Mouse (Mus musculus): ENCODE data around the gene Cd300lb. TPM values are rescaled to one million over a fixed set of nuclear protein-coding genes. Genes with fewer than 3 reads are reported as not detected.
A peak's percentile ranks its signal among the peaks of the same experiment; 100 is the strongest.
"Not testable (repeated sequence)": the region's sequence is repeated elsewhere in the genome, so short reads cannot be mapped to it uniquely, and the experiment has no call there.

Cd300lb gene
- 1 to 10 TPM in 2 of 4 experiments, under 1 TPM in 2; 0.38 to 1.2 (median 0.73) TPM for total RNA-seq (2022)

GRCm38 (mm10) chr11:114934144-114934543 lies at the start of gene Cd300lb:
Cd300lb (minus strand) TSS chr11:114934386.
- no peak for DNase-seq (ENCODE audit: low spot score)

GRCm38 (mm10) chr11:114981866-114982265 lies 47.7 kb upstream of the Cd300lb start:
- DNase-seq (ENCODE audit: low spot score) = no peak

DNA sequence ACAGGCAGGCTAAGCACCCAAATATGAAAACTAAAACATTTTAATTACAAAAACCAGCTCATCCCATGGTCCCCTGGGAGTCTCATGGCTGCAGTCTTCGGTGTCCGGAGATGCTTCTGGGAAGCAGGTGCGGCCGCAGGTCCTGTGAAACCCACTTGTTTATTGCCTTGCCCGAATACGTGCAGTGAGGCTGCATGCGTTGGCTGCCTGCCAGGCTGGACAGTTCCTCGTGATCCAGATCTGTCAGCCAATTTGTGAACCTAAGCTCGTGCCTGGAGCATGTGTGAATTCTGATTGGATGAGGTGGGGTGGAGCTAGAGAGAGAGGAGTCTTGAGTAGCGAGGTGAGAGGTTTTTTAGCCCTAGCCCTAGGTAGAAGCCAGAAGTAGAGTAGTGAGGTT lies 38.5 kb upstream of the Cd300lb start:
- DNase-seq (ENCODE audit: low spot score) = no peak

DNA sequence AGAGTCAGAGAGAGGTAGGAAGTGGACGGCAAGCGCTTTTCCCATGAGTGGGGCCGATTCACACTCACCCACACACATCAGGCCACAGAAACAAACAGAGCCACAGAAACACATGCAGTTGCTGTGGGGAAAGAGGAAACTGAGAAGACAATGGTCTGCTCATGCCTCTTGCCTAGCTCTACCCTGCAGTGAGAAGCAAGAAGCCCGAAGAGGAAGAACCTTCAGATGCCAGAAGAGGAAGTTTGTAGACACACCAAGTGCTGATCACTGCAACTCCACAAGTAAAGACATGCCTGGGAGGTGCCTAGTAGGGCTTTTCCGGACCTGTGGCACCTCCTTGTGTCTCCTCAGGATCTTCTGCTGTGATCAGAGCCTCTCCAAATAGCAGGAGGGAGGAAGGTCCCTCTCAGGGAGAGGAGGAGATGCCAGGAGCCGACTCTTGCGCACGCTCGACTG lies 34.6 kb upstream of the Cd300lb start, which contains the start of gene Cd300c:
TSS of gene Cd300c (minus strand) at position 406 of the 456 bp plus-strand sequence.
- peak; percentile 21 for DNase-seq (ENCODE audit: low spot score)

DNA sequence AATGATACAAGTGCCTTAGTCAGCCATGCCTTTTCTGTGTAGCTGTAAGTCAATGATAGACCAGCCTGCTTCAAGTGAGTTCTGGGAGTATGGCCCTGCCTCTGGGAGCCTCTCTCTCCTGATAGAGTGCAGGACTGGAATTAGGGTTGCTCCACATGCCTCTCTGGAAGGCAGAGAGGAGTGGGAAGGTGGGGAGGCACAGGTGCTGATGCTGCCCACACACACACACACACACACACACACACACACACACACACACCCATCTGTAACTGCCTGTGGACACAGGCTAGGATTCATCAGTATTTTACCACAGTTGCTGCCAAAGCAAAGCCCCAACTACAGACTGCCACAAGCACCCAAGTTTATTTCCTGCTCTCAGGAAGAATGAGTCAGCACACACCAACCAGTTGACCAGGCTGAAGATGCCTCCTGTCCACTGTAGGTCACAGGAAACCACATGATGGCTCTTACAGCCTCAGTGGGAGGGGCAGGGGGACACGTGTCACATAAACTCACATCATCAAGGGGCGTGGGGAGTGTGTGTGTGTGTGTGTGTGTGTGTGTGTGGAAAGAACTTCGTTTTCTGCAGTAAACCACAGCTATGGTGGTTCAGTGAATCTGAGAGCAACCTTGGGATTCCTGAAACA lies 31.1 kb upstream of the Cd300lb start:
- DNase-seq (ENCODE audit: low spot score) = peak; percentile 3

DNA sequence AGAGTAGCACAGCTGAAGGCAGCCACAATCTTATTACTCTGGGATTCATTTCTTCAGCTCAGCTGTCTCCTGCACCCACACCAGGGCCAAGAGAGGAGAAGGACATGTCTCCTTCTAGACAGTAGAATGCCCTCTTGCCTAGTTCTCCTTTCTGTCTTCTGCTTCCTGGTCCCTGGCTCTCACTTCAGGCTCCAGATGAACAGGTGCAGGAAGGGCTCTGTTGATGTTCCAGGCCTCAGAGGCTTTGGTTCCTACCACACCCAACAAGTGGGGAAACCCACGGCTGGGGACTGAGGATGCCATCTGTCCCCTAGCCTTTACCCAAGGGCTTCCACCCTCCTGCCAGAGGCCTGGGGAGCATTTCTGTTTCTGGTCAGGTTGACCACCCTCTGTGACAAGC lies 26.2 kb upstream of the Cd300lb start:
- DNase-seq (ENCODE audit: low spot score) = no peak

GRCm38 (mm10) chr11:114933591-114933990 lies 595 bp downstream of the Cd300lb start:
- DNase-seq (ENCODE audit: low spot score) = no peak

DNA sequence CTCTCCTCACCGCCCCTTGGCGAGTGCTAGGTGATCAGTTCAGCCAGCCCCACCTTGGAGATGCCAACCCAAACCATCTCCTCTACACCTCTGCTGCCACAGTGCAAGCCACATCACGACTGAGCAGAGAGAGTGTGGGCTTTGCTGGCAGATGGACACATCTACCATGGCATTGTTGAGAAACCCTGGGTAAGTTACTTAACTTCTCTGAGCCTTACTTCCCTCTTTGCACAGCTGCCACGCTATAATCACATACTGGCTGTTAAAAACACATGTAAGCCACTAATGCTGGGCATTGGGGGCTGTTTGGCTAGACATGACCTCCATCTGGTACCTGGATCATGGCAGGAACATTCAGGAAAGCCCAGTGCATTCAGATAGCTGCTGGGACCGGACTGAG lies 3.1 kb downstream of the Cd300lb start:
- peak; percentile 19 for DNase-seq (ENCODE audit: low spot score)

DNA sequence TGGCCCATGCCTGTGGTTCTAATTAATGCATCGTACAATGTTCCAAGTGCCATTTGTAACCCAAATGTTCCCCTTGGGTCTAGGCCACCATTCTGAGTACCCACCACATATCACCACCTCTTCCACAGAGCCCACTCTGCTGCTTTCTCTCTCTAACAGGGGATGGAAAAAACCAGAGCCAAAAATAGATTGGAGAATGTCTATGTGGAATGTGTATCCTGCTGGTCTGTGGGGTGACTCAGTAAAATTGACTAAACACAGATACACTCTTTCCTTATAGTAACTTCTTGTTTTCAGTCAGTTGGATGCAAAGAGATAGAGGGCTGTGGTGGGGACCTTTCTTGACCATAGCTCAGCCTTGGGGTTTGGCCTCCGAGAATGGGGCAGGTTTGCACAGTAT lies 4.6 kb downstream of the Cd300lb start:
- DNase-seq (ENCODE audit: low spot score) = no peak

DNA sequence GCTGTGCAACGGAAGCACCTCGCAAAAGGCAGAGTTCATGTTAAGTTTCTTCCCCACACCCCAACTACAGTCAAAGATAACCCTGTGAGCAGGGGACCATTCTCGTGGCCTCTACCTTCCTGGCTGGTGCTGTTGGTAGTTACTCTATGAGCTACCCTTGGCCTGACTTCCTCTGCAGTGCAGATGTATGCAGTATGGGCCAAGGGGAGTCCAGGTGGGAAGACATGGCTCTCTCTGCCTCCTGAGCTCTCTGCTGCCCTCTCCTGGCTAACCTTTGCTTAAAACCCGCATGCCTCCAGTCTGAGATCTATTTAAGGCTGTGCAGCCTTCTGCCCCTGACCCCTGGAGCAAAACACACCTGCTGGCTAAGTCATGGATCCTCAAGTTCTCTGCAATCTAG lies 10.2 kb downstream of the Cd300lb start:
- no peak for DNase-seq (ENCODE audit: low spot score)

DNA sequence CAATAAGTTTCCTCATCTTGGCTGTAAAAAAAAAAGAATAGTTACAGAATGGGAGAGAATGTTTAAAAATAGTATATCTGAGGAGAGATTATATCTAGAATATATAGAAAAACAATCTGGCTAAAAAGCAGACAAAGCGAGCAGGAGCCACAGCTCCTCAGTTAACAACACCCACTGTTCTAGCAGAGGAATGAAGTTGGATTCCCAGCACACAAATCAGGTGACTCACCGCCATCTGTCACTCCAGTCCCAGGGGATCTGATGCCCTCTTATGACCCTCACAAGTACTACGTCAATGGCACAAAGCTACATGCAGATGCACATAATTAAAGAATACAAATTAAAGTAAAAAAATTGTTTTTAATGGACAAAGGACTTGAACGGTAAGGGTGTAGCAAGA lies 11.7 kb downstream of the Cd300lb start:
- no peak for DNase-seq (ENCODE audit: low spot score)

DNA sequence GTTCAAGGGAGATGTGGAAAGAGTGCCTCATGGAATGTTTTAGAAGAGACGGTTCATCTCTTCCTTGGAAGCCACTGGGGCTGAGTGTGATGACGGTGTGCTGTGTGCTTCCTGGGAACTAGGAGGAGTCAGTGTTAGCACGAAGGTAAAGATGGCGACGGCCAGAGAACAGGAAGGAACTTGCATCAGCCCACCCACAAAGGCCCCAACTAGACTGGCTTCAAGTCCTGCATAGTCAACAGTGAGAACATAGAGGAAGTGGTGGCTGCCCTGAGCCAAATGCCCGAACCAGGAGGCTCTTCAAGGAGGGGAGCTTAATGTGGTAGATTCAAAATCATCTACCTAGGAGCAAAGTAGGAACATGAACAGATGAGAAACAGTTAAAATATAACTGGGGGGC lies 17.1 kb downstream of the Cd300lb start:
- DNase-seq (ENCODE audit: low spot score) = no peak

GRCm38 (mm10) chr11:114914978-114915377 lies 19.2 kb downstream of the Cd300lb start:
- DNase-seq (ENCODE audit: low spot score) = peak; percentile 26

- peak; percentile 71 for DNase-seq (ENCODE audit: low spot score)
Measured at GRCm38 (mm10) chr11:114912847-114913246, 21.3 kb downstream of the Cd300lb start.

DNA sequence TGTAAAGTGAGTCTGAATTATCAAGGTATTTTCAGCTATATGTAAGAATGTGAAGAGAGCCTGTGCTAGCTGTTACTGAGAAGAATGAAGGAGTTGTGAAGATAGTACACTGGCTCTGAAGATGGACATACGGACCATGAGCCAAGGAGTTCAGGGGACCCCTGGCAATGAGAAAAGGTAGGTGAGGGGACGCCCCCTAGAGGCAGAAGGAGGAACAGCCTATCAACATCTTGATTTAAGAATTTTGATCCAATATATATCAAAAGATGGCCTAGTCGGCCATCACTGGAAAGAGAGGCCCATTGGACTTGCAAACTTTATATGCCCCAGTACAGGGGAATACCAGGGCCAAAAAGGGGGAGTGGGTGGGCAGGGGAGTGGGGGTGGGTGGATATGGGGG lies 24.6 kb downstream of the Cd300lb start:
- not testable (repeated sequence) for DNase-seq (ENCODE audit: low spot score)

- DNase-seq (ENCODE audit: low spot score) = no peak
Measured at GRCm38 (mm10) chr11:114908086-114908485, 26.1 kb downstream of the Cd300lb start.

GRCm38 (mm10) chr11:114907567-114907966 lies 26.6 kb downstream of the Cd300lb start:
- DNase-seq (ENCODE audit: low spot score) = no peak

GRCm38 (mm10) chr11:114903224-114903623 lies 31.0 kb downstream of the Cd300lb start:
- no peak for DNase-seq (ENCODE audit: low spot score)

DNA sequence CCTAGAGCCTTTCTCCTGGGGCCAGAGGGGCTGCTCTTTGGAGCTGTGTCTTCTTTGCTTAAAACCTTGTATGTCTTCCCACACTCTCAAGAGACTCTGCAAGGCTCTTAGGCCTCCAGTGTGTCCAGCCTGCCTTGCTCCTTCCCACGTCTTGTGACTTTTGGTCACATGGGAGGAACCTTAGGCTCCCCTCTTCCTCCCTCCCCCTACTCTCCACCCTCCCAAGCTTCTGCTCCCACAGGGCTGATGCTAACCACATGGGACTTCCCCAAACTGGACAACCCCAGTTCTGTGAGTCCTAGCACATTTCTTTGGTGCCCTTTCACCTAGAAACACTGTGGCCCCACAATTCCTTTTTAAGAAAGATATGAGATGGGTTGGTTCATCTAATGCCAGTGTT lies 36.2 kb downstream of the Cd300lb start:
- DNase-seq (ENCODE audit: low spot score) = peak; percentile 65

DNA sequence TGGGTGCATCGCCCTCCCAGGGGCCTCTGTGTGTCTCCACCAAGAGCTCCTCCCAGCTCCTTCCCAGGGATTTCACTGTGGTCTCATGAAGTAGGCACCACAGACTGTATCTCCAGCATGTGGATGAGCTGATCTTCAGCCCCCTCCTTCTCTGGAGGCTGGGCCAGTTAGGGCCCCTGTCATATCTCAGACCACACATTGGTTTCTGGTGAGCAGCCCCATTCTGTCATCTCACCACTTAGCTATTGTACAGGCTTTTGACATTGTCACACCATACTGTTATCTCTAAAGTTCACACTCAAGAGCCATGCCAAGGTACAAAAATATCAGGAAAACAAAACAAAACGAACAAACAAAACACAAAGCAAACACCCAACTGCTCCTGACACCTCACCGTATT lies 38.1 kb downstream of the Cd300lb start:
- no peak for DNase-seq (ENCODE audit: low spot score)

DNA sequence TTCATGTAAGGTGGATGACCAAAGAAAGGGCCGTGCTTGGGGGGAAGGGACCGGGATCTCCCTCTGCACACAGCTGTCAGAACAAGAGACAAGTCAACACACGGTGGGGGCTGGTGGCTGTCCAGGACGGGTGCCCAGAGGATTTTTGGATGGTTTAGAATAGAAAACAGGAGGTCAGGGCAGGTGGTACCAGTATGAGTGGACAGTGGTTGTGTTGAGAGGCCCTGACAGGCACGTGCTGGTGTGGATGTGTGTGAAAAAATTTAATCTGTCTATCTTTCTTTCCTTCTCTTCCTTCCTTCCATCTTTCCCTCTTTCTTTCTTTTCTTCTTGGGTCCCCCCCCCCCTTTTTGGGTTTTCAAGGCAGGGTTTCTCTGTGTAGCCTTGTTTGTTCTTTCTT lies 43.6 kb downstream of the Cd300lb start:
- DNase-seq (ENCODE audit: low spot score) = no peak

DNA sequence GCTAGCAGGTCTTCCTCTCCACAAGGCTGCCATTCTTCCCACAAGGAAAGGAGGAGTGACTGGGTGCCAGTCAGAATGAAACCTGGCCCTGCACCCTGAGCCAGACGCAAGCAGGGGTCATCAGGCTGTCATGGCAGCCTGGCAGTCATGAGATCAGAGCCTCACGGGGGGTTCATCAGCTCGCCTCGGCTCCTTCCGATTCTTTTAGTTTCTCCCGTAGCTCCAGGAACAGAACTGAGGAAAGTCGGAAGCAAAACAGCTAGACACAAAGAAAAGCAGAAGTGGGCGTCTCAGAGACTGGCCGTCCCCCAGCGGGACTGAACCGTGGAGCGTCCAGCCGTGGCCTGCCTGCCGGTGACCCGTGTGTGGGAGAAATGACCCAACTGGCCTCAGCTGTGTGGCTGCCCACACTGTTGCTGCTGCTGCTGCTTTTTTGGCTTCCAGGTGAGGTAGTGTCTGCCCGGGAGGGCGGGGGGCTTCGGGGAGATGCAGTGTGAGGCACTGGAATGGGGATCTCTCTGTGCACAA lies 44.1 kb downstream of the Cd300lb start, which contains the start of gene Cd300a:
TSS of gene Cd300a (plus strand) at position 51 of the 528 bp plus-strand sequence.
- DNase-seq (ENCODE audit: low spot score) = no peak

DNA sequence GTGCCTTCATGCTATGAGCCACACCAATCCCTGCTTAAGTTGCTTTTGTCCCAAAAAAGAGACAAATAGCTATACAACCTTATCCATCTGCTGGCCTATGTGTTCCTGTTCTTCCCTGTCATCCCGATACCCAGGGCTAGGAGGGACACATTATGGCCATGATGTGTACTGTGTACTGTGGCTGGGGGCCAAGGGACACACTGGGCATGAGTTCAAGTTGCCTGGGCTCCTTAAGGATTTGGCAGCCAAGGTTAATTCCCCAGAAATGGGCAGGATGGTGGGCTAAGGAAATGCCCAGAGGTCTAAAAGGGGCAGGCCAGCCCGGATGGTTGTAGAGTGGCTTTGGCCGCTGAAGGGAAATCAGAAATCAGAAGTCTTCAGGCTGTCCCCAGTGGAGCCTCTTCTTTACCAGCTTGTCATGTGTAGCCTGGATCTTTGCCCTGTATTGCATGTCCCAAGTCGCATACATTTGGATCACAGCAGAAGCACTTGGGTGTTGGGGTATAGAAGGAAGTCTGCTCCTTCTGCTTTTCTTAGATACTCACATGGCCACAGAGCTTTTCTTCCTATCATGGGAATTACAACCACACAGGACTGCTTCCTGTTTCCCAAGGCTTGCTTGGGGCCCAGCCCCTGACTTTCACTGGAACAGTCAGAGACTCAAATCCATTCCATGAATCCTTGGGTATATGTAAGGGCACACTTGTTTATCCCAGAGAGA lies 49.6 kb downstream of the Cd300lb start:
- DNase-seq (ENCODE audit: low spot score) = peak; percentile 44
